Mouse (Mus musculus): ENCODE measurements around the gene 4933424G06Rik.
"Not testable (repeated sequence)": the region's sequence is repeated elsewhere in the genome, so short reads cannot be mapped to it uniquely, and the experiment has no call there.

The 4933424G06Rik gene

DNA sequence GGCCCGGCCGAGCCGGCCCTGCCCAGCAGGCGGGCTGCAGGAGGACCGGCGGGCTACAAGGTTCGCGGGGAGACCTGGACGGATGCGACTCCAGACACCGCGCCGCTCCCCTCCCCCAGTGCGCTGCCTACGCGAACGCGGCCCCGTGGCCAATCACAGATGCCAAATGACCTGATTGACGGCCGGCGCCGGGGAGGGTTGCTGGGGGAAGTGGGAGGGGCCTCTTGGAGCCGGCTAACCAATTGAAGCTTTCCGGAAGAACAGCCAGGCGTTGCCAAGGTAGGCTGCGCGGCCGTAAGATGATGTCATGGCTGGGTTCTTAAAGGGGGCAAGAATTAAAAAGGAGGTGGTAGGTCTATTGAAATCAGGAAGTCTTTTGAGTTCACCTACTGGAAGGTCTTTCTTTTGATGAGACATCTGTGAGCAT, at the start of gene 4933424G06Rik:
TSS of gene 4933424G06Rik (plus strand) at position 296 of the 427 bp plus-strand sequence.
- DNase-seq: peak; percentile 99

DNA sequence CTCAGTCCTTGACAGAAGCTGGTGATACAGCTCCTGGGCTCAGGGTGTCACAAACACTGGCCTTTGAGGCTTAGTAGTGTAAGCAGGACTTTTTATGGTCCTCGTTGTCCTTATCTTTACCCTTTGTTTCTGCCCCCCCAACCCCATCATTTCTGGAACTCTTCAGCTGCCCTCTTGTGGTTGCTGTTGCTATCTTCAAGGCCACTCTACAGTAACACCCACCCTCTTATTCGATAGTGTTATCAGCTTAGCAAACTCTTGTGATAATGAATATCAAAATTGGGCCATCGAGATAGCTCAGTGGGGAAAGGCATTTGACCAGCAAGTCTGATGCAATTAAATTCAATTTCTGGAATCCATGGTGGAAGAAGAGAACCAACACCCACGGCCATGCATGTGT, 45.5 kb upstream of the 4933424G06Rik start:
- no peak for DNase-seq

DNA sequence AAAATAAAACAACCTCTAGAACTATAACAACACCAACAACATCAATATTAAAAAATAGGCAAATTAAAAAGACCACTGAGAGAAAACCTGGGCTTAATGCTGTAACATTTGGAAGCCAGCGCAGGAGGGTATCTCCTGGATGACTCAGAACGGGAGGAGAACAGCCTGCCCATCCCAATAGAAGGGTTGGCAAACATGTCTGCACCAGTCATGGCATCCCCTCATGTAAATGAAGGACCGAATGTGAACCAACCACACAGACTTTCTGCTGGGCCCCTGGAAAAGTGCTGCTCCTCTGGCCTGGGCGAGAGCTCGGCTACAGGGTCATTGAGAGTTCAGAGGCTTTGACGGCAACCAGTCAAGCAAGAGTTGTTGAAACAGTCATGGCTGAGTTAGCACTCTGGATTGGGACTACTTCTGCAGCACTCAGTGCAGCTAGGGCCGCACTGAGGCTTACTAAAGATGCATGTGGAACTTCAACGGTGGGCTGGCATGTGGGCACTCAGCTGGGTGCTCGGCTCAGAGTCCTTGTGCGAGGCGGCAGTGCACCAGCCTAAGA, 44.7 kb upstream of the 4933424G06Rik start:
- peak; percentile 38 for DNase-seq

DNA sequence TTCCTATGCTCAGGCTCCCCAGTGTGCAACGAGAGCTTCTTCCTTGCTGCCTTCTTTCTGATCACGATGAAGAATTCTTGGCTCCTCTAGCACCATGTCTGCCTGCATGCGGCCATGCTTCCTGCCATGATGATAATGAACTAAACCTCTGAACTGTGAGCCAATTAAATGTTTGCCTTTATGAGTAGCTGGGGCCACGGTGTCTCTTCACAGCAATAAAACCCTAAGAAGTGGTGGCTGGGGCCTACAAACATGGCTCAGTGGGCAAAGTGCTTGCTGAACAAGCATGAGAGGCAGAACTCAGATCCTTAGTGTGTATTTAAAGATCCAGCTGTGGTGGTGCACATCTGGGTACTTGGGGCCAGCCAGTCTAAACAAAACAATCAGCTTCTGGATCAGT, 44.0 kb upstream of the 4933424G06Rik start:
- DNase-seq: no peak

DNA sequence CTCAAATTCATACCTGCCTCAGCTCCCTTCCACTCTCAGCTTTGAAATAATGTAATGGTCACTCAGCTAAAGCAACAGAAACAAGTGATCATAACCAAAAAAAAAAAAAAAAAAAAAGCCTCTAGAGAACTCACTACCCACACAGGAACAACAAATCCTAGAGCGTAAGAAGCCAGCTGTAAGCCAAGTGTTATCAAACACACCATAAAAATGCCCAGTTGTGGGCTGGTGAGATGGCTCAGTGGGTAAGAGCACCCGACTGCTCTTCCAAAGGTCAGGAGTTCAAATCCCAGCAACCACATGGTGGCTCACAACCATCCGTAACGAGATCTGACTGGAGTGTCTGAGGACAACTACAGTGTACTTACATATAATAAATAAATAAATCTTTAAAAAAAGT, 41.9 kb upstream of the 4933424G06Rik start:
- DNase-seq: not testable (repeated sequence)

DNA sequence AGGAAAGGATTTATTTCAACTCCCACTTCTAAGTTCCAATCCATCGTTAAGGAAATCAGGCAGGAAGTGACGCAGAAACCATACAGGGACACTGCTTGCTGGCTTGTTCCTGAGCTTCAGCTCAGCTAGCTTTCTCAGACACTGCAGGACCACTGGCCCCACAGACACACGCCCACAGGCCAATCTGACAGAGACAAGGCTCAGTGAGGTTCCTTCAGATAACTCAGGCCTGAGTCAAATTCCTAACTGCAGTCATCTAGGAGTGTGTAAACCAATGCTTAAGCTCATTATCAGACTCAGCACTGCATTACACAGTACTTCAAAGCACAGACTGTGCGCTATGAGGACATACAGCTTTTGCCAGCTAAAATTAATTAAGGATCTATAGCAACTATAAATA, 39.7 kb upstream of the 4933424G06Rik start:
- DNase-seq: no peak

DNA sequence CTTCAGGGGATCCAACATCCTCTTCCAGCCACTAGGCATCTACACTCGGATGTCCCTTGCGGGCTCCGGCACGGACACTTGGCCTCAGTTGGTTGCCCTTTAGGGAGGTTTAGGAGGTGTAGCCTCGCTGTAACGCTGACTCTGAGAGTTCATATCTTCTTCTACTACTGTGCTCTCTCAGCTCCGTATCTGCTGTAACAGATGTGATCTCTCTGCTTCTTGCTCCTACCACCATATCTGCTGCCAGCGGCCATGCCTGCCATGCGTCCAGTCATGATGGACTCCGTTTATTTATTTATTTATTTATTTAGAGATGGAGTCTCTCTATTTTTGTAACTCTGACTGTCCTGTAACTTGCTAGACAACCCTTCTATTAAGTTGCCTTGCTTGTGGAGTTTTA, 38.7 kb upstream of the 4933424G06Rik start:
- no peak for DNase-seq

DNA sequence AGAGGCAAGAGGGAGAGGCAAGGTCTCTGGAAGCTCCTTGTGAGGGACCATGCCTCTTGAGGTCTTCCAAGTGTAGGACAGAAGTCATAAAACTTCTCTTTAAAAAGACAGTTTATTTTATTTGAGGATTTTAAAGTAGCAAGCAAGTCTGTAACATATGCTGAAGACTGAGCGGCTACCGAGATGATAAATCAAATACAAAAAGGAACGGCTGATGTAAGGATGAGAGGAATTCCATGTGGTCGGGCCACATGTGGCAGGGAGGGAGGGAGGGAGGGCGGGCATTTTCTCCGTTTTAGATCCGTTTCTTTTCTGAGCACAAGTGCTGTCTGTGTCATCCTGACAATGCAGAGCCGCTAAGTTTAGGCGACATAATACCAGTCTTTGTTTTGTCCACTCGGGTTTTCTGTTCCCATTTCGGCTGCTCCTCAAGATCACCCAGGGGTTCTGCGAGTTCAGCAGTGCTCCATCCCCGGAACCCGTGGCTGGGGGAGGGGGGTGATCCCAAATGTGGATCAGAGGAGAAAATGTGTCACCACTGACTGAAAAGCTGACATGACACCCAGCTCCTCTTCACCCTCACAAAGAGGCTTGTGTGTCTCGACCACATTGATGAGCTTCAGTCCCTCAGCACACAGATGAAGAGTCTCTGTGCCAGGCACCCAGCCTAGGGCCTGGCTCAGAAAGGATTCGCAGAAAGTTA, 37.1 kb upstream of the 4933424G06Rik start:
- DNase-seq: no peak

DNA sequence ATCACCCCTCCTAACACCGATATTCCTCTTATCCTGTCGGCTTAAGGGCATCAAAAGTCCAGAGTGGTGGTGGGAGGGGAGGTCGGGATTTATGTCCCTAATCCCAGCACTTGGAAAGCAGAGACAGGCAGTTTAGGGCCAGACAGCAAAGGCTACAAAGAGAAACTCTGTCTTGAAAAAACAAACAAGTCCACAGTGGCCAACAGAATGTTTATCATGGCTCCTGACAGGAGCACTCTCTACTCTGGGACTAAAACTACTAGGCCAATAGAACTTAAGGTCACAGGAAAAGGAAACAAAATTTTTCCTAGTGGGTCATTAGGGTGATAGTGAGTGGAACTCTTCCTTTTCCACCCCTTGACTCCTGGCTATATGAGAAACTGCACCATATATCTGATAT, 35.0 kb upstream of the 4933424G06Rik start:
- no peak for DNase-seq

DNA sequence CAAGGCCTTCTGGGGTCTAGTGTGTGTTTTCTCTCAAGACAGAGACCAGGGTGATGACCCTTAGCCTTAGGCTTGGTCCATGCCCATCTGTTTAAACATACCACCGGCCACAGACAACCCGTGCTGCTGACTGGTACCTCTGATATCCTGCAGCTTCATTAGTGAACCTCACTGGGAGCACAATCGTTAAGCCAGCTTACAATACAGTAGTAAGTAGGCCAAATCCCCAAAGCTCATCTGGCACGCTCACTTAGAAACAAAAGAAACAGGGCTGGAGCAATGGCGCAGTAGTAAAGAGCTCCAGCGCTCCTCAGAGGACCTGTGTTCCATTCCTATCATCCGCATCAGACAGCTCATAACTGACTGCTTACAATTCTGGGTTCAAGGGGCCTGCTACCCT, 29.1 kb upstream of the 4933424G06Rik start:
- no peak for DNase-seq

DNA sequence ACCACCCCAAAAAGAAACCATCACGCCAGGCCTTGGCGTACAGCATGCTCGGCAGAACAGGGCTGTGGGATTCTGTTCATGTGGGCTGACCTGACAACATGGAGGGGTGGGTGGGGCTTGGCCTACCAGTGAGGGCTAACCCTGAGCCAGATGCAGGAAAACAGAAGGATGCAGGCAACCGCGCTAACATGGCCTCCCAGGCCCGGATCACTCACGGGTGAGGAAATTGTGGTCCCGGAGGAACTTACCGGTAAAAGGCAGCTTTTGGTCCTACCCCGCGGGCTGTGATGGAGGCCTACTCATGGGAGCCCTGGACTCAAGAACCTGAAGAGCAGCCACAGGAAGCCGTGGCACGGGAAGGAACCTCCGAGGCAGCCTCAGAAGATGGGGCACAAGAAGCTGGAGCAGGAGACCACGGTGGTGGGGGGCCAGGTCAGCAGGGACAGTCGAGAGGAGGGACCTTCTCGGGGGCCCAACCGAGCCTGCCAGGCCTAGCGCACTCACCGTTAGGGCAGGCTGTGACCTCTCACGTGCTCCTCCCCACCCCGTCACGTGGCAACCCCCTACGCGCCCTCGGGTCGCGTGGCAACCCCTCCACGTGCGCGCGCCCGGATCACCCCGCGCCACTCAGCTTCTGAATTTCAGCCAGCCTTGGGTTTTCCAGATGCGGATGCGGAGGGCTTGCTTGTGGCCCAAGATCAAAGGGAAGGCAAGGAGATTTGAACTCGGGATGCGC, 27.2 kb upstream of the 4933424G06Rik start, which contains the start of gene Fam178b:
TSS of gene Fam178b (minus strand) at position 564 of the 736 bp plus-strand sequence.
- no peak for DNase-seq

DNA sequence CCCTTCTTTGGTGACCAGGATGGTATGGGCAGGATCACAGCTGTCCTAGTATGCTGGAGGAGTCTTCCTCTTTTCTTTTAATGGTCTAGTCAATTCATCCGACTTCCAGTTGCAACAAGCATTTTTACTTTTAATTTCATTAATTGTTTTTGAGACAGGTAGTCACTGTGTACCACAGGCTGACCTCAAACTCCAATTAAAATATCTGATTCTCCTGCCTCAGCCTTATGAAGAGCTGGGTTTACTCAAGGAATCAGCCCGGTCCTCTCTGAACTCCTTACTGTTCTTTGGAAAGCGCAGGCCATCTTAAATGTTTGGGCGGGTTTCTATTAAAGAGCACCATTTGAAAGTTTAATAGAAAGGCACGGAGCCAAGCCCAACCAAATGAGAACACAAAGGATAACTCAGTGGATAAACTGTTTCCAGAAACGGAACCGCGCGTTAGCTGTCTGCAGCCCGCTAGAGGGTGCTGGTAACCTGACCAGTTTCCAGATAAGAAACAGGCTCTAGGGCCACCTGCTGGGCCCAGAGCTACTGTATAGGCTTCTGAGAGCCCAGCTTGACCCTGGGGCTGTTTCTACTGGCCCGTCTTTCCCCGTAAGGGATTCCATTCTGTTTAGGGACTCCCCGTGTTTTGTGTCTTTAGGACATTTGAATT, 26.0 kb upstream of the 4933424G06Rik start:
- DNase-seq: peak; percentile 92

DNA sequence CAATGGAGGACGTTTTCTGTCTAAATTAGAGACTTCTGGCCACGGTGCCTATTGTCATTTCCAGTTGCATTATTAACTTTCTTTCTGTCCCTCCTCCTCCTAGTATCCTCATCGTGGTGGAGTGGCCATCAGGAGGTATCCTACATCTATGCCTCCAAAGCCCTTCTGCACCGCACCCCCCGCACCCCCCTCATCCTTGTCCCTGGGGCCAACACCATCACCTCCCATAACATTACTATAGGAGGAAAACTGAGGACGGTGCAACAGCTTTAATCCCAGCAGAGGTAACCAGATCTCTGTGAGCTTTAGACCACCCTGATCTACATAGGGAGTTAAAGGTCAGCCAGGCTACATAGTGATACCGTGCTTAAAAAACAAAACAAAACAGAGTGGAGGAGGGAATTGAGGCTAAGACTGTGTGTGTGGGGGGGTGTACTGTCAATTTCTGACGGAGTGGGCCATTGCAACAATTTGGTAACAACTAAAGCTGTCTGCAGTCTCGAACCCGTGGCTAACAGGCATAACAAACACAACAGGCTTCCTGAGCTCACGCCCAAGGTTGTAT, 19.2 kb upstream of the 4933424G06Rik start:
- DNase-seq: no peak

DNA sequence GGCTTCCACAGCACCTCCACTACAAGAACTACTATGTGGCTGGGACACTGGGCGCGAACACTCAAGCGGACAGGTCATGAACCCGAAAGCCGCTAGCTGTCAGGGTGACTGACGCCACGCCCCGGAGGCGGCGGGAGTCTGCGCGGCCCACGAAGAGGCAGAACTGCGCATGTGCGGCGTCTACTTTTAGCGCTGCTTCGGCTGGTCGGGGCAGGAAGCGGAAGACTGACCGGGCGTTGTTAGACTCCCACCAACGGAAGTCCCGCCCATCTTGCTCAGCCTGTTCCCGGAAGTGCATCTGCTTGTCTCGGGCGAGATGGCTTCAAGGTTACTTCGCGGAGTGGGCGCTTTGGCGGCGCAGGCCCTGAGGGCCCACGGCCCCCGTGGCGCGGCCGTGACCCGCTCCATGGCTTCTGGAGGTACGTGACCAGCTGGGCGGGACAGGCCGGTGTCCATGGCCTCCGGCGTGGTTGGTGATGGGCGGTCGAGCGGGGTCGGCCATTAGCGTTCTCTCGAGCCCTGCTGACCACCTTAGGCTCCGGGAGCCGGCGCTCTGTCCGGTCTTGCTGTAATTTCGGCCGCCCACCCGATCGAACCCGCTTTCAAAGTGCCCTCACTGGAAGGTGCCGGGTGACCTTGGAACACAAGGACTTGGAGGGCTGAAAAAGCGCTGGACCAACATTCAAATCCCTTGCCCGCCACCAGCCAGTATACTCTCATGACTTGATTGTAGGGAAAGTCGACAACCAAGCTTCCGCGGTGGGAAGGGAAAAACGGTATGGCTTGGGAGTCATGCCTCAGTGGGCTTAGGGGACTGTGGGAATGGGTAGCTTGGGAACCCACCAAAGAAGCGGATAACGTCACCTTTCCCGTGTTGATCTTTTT, 18.4 kb upstream of the 4933424G06Rik start, which contains the start of gene Cox5b:
TSS of gene Cox5b (plus strand) at position 179 of the 885 bp plus-strand sequence.
- peak; percentile 99 for DNase-seq

DNA sequence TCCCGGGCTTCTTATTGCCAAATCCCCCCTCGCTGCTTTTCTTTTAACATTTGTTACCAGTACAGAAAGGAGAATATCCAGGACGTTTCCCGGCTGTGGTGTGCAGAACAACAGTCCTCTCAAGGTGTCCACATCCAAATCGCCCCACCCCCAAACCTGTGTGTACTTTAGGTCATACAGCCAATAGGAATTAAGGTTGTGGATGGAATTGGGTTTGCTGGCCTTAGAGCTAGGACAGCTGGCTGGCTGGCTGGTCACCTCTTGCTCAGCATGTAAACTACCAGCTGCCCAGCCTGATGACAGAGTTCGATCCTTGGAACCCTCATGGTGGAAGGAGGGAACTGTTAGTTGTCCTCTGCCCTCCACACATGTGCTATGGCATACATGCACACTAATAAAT, 15.1 kb upstream of the 4933424G06Rik start:
- DNase-seq: no peak

DNA sequence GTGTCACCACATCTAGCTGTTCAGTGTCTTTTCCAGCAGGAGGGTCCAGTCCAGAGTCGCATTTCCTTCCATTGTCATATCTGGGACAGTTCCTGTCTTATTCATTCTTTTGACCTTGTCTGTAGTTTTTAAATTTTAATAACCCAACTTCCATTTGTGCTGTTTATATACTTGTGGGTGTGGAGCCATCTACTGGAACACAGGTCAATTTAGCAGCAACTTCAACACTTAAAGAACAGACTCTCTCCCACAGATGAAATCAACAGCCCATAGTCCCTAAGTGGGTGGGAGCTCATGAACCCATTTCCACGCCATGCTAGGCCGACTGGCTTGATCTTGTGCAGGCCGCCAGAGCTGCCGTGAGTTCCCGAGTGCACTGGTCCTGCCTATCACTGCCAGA, 13.5 kb upstream of the 4933424G06Rik start:
- DNase-seq: no peak

DNA sequence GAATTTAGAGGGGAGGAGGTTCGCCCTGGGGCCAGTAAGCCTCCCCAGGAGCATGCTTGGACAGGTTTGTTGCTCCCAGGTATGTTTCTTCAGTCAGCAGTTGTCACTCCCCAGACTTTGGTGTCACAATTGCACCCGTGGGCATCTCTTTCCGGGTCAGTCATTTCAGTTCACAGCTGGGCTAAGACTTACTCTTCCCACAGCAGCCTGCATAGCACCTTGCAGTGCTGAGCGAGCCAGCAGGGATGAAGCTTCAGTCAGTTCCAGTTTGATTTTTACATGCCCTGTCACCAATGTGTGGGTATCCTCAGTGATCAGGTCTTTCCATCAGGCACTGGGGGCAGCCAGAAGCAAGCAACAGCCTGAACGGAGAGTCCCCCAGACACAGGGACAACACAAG, 12.9 kb upstream of the 4933424G06Rik start:
- DNase-seq: no peak

DNA sequence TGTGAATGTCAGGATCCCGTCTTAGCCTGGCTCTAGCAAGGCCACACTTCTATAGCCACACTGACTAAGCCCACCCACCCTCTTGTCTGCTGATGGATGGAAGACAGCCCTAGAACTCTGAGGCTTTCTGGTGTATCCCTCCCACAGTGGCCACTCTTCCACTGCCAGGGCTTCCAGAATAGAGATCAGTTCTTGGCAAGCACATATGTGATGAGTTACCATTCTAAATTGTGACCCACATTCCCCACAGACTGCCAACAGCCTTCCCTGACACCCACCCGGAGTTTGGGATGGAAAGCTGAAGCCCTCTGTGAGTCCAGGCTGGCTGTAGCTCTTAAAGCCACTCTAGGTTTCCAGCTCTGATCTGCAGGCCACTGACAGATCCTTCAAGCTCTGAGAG, 2.8 kb upstream of the 4933424G06Rik start:
- DNase-seq: no peak

DNA sequence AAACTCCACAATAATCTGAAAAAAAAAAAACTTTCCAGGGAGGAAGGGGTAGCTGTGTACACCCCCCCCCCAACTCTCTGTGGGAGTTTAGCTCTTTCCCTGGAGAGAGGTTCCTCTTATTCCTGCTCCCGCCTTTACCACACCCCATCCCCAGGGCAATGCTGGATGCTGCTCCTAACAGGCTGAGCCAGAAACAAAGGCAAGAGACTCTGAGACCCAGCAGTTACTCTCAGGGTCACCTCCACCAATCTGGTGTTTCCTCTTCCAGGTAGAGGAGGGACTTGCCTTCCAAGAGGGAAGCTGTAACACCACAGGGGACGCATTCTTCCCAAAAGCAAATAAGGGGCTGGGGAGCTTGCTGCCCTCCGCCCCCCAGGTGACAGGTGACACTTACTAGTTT, 2.2 kb upstream of the 4933424G06Rik start:
- no peak for DNase-seq

DNA sequence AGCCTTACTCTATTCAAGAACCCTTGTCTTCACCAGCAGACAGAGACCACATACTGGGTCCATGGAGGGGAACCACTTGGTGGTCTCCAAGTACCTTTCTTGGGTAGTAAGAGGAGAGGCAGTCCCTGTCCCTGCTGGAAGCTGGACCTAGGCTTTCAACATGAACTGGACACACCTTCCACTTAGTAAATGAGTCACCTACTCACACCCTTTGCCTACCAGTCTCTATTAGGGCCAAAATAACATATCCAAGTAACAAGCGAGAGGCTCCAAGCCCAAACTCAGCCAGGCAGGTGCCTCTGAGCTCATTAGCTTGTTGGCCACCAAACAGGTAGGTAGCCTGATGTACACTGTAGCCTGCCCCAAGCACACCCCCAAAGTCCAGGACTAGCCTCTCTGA, 1.3 kb upstream of the 4933424G06Rik start:
- DNase-seq: no peak

DNA sequence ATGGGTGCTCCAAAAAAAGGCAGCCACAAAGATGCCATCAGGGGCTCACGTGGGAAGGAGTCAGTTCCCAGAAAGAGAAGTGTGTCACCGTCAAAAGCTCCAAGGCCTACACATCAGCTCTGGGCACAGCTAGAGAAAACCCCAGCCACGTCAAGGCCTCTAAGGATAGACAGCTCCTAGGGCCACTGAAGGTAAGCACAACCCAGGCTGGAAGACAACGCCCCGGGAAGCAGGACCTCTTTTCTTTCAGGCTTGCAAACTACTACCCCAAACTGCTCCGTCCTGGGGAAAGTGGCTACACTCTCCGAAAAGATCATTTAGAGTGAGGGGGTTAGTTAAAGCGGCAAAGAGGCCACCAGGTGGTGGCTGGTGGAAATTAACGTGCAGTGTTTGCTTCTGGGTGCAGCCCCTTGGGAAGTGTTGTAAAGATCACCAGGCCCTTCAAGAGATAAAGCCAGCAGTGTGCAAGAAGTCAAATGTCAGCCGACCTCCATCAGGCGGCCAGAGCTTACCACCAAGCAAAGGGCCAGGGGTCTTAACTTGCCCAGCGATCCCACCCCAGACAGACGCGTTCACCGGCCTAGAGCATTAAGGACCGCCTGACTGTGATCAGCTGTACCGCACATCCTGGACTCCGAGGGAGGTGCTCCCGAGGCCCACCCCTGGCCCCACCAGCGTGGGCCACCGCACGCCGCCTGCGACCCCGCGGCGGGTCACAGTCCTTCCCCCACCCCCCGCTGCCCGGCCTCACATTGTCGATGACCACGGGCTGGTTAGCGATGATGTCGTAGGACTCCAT, 695 bp upstream of the 4933424G06Rik start:
- peak; percentile 54 for DNase-seq

Data from embryo, embryonic 11 days (tissue).